Mouse (Mus musculus) thymus, adult 2 months (tissue): Measurements from ENCODE around the gene Gpr37l1. TPM values are rescaled to one million over a fixed set of nuclear protein-coding genes. Genes with fewer than 3 reads are reported as not detected.

Experiments used
- DNase-seq: peaks from one replicate; pipeline ENCODE4 v3.0.0; 2021
- H3K27ac ChIP-seq: fragments of 200-500 bp; 2 replicates; pipeline ENCODE4 v1.5.1; 2012; ENCODE audit warnings: low read length, control low read depth; ENCODE audit not compliant: control insufficient read depth, insufficient read depth
- H3K27me3 ChIP-seq: fragments of 200-500 bp; 2 replicates; pipeline ENCODE4 v1.6.1; 2012; ENCODE audit warnings: mild to moderate bottlenecking, low read length, moderate library complexity, mixed read lengths; ENCODE audit not compliant: control insufficient read depth, insufficient read depth
- H3K36me3 ChIP-seq: fragments of 200-500 bp; 2 replicates; pipeline ENCODE4 v1.6.1; 2012; ENCODE audit warnings: mild to moderate bottlenecking, low read length, moderate library complexity; ENCODE audit not compliant: control insufficient read depth, insufficient read depth
- H3K4me1 ChIP-seq: fragments of 200-500 bp; replicated peaks from 2 replicates; pipeline ENCODE4 v1.6.1; 2012; ENCODE audit warnings: low read length; ENCODE audit not compliant: control insufficient read depth, insufficient read depth
- H3K4me3 ChIP-seq: fragments of 200-500 bp; 2 replicates; pipeline ENCODE4 v1.5.1; 2012; ENCODE audit warnings: mild to moderate bottlenecking, low read length, control low read depth, moderate library complexity; ENCODE audit not compliant: control insufficient read depth, insufficient read depth
- CTCF ChIP-seq: fragments of 200-500 bp; IDR thresholded peaks from 2 replicates; pipeline ENCODE4 v1.5.1; 2012; ENCODE audit warnings: mild to moderate bottlenecking, control low read depth, low read length, moderate library complexity, borderline replicate concordance; ENCODE audit not compliant: control insufficient read depth, poor library complexity, insufficient read depth; ENCODE audit errors: extremely low read depth
- POLR2A ChIP-seq: fragments of 200-500 bp; IDR thresholded peaks from 2 replicates; pipeline ENCODE4 v1.6.1; 2012; ENCODE audit warnings: mild to moderate bottlenecking, low read length, control low read depth, moderate library complexity; ENCODE audit not compliant: control insufficient read depth, poor library complexity, insufficient read depth; ENCODE audit errors: extremely low read depth
- WGBS: fragments of 180-500 bp; shearing (Covaris S2); methylation state at CpG from one replicate; pipeline ENCODE4 v1.1.7; 2018; 5-methylcytosine and 5-hydroxymethylcytosine counted together
- polyA plus RNA-seq: library from polyadenylated mRNA; depleted of rRNA; stranded (reverse); fragments of >200 nt; gene quantifications from 2 replicates; pipeline ENCODE4 v1.2.3, GENCODE M21; 2012

Gpr37l1 gene
- polyA plus RNA-seq, 1 experiment: 0.50 TPM

GRCm38 (mm10) chr1:135173311-135173710 lies 5.8 kb upstream of the Gpr37l1 start:
- Histone ChIP-seq H3K4me1 (no peaks in the 10 kb centered on the region), H3K36me3 (no peaks in the 10 kb centered on the region), H3K4me3 (no peak overlapping the region), H3K27ac (no peak overlapping the region), H3K27me3 (no peaks in the 10 kb centered on the region)
- TF ChIP-seq CTCF: no peak
- no peak for TF ChIP-seq POLR2A
- DNase-seq: no peak
- 94% methylated on average over 6 of the region's 6 CpGs for WGBS

GRCm38 (mm10) chr1:135171984-135172383 lies 4.5 kb upstream of the Gpr37l1 start:
- 70% methylated on average over 6 of the region's 6 CpGs for WGBS
- Histone ChIP-seq H3K36me3 (no peaks in the 10 kb centered on the region), H3K27me3 (no peaks in the 10 kb centered on the region), H3K27ac (no peak overlapping the region), H3K4me3 (no peak overlapping the region), H3K4me1 (no peaks in the 10 kb centered on the region)
- TF ChIP-seq POLR2A: no peak
- no peak for TF ChIP-seq CTCF
- no peak for DNase-seq

- H3K36me3 ChIP-seq: no peaks in the 10 kb centered on the region
- TF ChIP-seq POLR2A (no peak), CTCF (no peak)
- no peak overlapping the region for H3K4me3 ChIP-seq
- H3K27me3 ChIP-seq: no peaks in the 10 kb centered on the region
- WGBS: 89% methylated on average over 7 of the region's 7 CpGs
- H3K27ac ChIP-seq: no peak overlapping the region
- no peaks in the 10 kb centered on the region for H3K4me1 ChIP-seq
- DNase-seq: no peak
These were observed 3.7 kb upstream of the Gpr37l1 start for GRCm38 (mm10) chr1:135171202-135171601.

- Histone ChIP-seq H3K4me3 (no peak overlapping the region), H3K27me3 (no peaks in the 10 kb centered on the region), H3K27ac (no peak overlapping the region), H3K36me3 (no peaks in the 10 kb centered on the region), H3K4me1 (no peaks in the 10 kb centered on the region)
- no peak for TF ChIP-seq POLR2A
- no peak for TF ChIP-seq CTCF
- WGBS: 67% methylated on average over 10 of the region's 10 CpGs
- DNase-seq: no peak
These were observed 2.8 kb upstream of the Gpr37l1 start for GRCm38 (mm10) chr1:135170299-135170698.

GRCm38 (mm10) chr1:135169556-135170224 lies 2.2 kb upstream of the Gpr37l1 start:
- Histone ChIP-seq H3K36me3 (no peaks in the 10 kb centered on the region), H3K4me3 (no peak overlapping the region), H3K4me1 (no peaks in the 10 kb centered on the region), H3K27ac (no peak overlapping the region), H3K27me3 (no peaks in the 10 kb centered on the region)
- WGBS: 67% methylated on average over 12 of the region's 12 CpGs
- TF ChIP-seq CTCF (no peak), POLR2A (no peak)
- DNase-seq: no peak

- Histone ChIP-seq H3K27ac (no peak overlapping the region), H3K4me3 (no peak overlapping the region), H3K36me3 (no peaks in the 10 kb centered on the region), H3K4me1 (no peaks in the 10 kb centered on the region), H3K27me3 (no peaks in the 10 kb centered on the region)
- TF ChIP-seq CTCF: no peak
- TF ChIP-seq POLR2A: no peak
- 96% methylated on average over 10 of the region's 10 CpGs for WGBS
- DNase-seq: no peak
These were observed 1.1 kb upstream of the Gpr37l1 start for GRCm38 (mm10) chr1:135168453-135169200.

- WGBS: 97% methylated on average over 6 of the region's 6 CpGs
- H3K4me1 ChIP-seq: no peaks in the 10 kb centered on the region
- no peaks in the 10 kb centered on the region for H3K36me3 ChIP-seq
- TF ChIP-seq CTCF: no peak
- no peak for TF ChIP-seq POLR2A
- no peak overlapping the region for H3K4me3 ChIP-seq
- DNase-seq: no peak
- H3K27me3 ChIP-seq: no peaks in the 10 kb centered on the region
- no peak overlapping the region for H3K27ac ChIP-seq
These were observed 4.8 kb downstream of the Gpr37l1 start for GRCm38 (mm10) chr1:135162720-135163119.
